Mouse (Mus musculus) heart, adult 2 months (tissue): Measurements from ENCODE around the gene Hps6.

Experiments used
- CTCF ChIP-seq: fragments of 200-600 bp; IDR thresholded peaks from 2 replicates; pipeline ENCODE4 v1.8.1; 2022; ENCODE audit warnings: antibody characterized with exemption, mild to moderate bottlenecking, moderate library complexity
- EP300 ChIP-seq: fragments of 200-500 bp; IDR thresholded peaks from 2 replicates; pipeline ENCODE4 v1.6.1; 2011; ENCODE audit warnings: low read depth, low read length, control low read depth; ENCODE audit not compliant: insufficient read depth
- POLR2A ChIP-seq: fragments of 200-500 bp; IDR thresholded peaks from 2 replicates; pipeline ENCODE4 v1.6.1; 2011; ENCODE audit warnings: mild to moderate bottlenecking, low read depth, low read length, control low read depth; ENCODE audit not compliant: insufficient read depth

DNA sequence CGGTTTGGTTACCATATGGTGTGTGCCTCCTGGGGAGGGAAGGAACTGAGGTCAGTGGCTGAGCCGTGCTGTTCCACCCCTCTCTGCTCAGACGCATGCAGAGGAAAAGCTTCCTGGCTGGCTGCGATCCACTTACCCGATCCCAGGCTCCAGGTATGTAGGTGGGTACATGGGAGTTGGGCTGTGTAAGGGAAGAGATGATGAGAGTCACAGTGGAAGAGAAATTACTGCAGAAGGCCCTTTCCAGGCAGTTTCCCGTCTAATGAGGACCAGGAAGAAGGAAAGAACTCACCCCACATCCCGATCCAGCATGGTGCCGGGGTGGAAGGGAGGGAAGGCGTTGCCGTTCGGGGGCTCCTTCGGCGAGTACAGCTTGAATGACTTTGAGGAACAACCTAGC is 32.7 kb downstream of the Hps6 start:
- TF ChIP-seq CTCF: no peak
- no peak for TF ChIP-seq POLR2A
- no peak for TF ChIP-seq EP300
